Mouse (Mus musculus) liver, embryonic 11.5 days (tissue): ENCODE results near the gene Mkrn2. TPM values are rescaled to one million over a fixed set of nuclear protein-coding genes. Genes with fewer than 3 reads are reported as not detected.
"Not testable (repeated sequence)": the region's sequence is repeated elsewhere in the genome, so short reads cannot be mapped to it uniquely, and the experiment has no call there.

ENCODE experiments used
- ATAC-seq: fragments of 200-750 bp; cut with Nextera tagmentation; replicated peaks from 2 replicates; pipeline ENCODE4 v1.8.0; 2017; ENCODE audit warnings: moderate number of reproducible peaks, mild to moderate bottlenecking, moderate TSS enrichment, moderate library complexity; ENCODE audit not compliant: low FRiP score
- DNase-seq: peaks from one replicate; pipeline ENCODE4 v3.0.0-alpha.2; 2017; ENCODE audit warnings: low spot score
- H3K27ac ChIP-seq: fragments of 300-500 bp; sonication (generic); 2 replicates; pipeline ENCODE4 v1.5.1; 2014; ENCODE audit warnings: mild to moderate bottlenecking, low read depth, low read length, control low read depth
- H3K27me3 ChIP-seq: fragments of 300-500 bp; sonication (generic); replicated peaks from 2 replicates; pipeline ENCODE4 v1.6.1; 2014; ENCODE audit warnings: low read length, mixed read lengths; ENCODE audit not compliant: control insufficient read depth, insufficient read depth
- H3K36me3 ChIP-seq: fragments of 300-500 bp; sonication (generic); 2 replicates; pipeline ENCODE4 v1.6.1; 2014; ENCODE audit warnings: mild to moderate bottlenecking, low read length, moderate library complexity, mixed read lengths; ENCODE audit not compliant: control insufficient read depth, insufficient read depth
- H3K4me1 ChIP-seq: fragments of 300-500 bp; sonication (generic); replicated peaks from 2 replicates; pipeline ENCODE4 v1.6.1; 2014; ENCODE audit warnings: low read length, mixed read lengths; ENCODE audit not compliant: control insufficient read depth, insufficient read depth
- H3K4me2 ChIP-seq: fragments of 300-500 bp; sonication (generic); 2 replicates; pipeline ENCODE4 v1.6.1; 2014; ENCODE audit warnings: mild to moderate bottlenecking, control low read depth, moderate library complexity
- H3K4me3 ChIP-seq: fragments of 300-500 bp; sonication (generic); 2 replicates; pipeline ENCODE4 v1.5.1; 2014; ENCODE audit warnings: low read depth, low read length, control low read depth
- H3K9ac ChIP-seq: fragments of 300-500 bp; sonication (generic); 2 replicates; pipeline ENCODE4 v1.6.1; 2014; ENCODE audit warnings: low read depth, low read length, control low read depth
- H3K9me3 ChIP-seq: fragments of 300-500 bp; sonication (generic); 2 replicates; pipeline ENCODE4 v1.6.1; 2016; ENCODE audit warnings: low read length, inconsistent platforms, mixed read lengths; ENCODE audit not compliant: control insufficient read depth
- WGBS: fragments of 180-500 bp; shearing (Covaris S2); extraction: QIAGEN DNeasy Blood & Tissue Kit; methylation state at CpG from one replicate; pipeline ENCODE4 v1.1.7; 2014; 5-methylcytosine and 5-hydroxymethylcytosine counted together
- polyA plus RNA-seq: library from polyadenylated mRNA; unstranded; fragments of >200 nt; fragmentation: Nextera tagmentation; extraction: Ambion mirVana; gene quantifications from 2 replicates; pipeline ENCODE4 v1.2.1, GENCODE M21; 2014

The Mkrn2 gene
- polyA plus RNA-seq, 1 experiment from 2014 or later, result 21.5 TPM

GRCm38 (mm10) chr6:115619818-115620217 is 18.1 kb downstream of the Mkrn2 start:
- no peaks in the 10 kb centered on the region for H3K9me3 ChIP-seq
- WGBS, result 68% methylated on average over 10 of the region's 10 CpGs
- DNase-seq (no peak), ATAC-seq (0 out of 2 replicates have a peak, but pooled peaks have one; percentile 17)
- no peaks in the 10 kb centered on the region for H3K27me3 ChIP-seq
- H3K4me3 ChIP-seq, result no peak overlapping the region
- H3K27ac ChIP-seq, result peak overlapping the region; percentile 21; the same call in 1 of the 2 replicates
- H3K4me2 ChIP-seq, result no peak overlapping the region; the same call in 1 of the 2 replicates
- peaks cover 59% of the 10 kb centered on the region for H3K36me3 ChIP-seq
- no peak overlapping the region for H3K9ac ChIP-seq
- H3K4me1 ChIP-seq, result no peaks in the 10 kb centered on the region

- no peak overlapping the region for H3K27ac ChIP-seq
- no peak overlapping the region for H3K4me2 ChIP-seq
- 83% methylated on average over 1 of the region's 1 CpGs for WGBS
- peaks cover 60% of the 10 kb centered on the region for H3K36me3 ChIP-seq
- no peak overlapping the region for H3K4me3 ChIP-seq
- no peak for DNase-seq
- no peak overlapping the region for H3K9ac ChIP-seq
- H3K9me3 ChIP-seq, result no peaks in the 10 kb centered on the region
- no peak for ATAC-seq
- H3K4me1 ChIP-seq, result no peaks in the 10 kb centered on the region
- H3K27me3 ChIP-seq, result no peaks in the 10 kb centered on the region
These were observed 19.2 kb downstream of the Mkrn2 start for GRCm38 (mm10) chr6:115620942-115621341.

DNA sequence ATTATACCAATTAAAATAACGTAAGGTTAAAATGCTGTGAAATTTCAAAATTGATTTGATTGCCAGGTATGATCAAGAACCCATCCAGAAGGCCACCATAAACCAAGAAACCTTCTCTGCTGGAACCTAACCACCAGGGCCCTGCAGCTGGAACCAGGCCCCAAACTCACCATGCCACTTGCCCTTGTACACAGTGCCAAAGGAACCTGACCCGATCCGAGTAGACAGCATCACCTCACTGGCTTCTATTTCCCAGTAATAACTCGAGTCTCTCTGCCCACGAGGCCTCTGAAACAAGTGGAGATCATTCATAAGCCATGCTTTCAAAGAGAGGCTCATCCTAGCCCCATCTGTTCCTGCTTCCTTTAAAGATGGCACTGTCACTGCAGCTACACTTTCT is 24.4 kb downstream of the Mkrn2 start:
- Histone ChIP-seq H3K4me2 (no peak overlapping the region), H3K9ac (no peak overlapping the region), H3K9me3 (no peaks in the 10 kb centered on the region), H3K27me3 (no peaks in the 10 kb centered on the region), H3K36me3 (peaks cover 44% of the 10 kb centered on the region), H3K4me3 (no peak overlapping the region), H3K4me1 (no peaks in the 10 kb centered on the region), H3K27ac (no peak overlapping the region)
- WGBS, result 91% methylated on average over 5 of the region's 5 CpGs
- DNase-seq (no peak), ATAC-seq (no peak)

GRCm38 (mm10) chr6:115631056-115631795 is 29.5 kb downstream of the Mkrn2 start:
- no peaks in the 10 kb centered on the region for H3K9me3 ChIP-seq
- no peak overlapping the region for H3K4me2 ChIP-seq
- H3K4me3 ChIP-seq, result no peak overlapping the region
- DNase-seq (no peak), ATAC-seq (no peak)
- peaks cover 28% of the 10 kb centered on the region for H3K36me3 ChIP-seq
- no peaks in the 10 kb centered on the region for H3K4me1 ChIP-seq
- no peak overlapping the region for H3K27ac ChIP-seq
- H3K27me3 ChIP-seq, result no peaks in the 10 kb centered on the region
- no peak overlapping the region for H3K9ac ChIP-seq
- WGBS, result 78% methylated on average over 3 of the region's 3 CpGs

- no peaks in the 10 kb centered on the region for H3K9me3 ChIP-seq
- no peak overlapping the region for H3K4me3 ChIP-seq
- peaks cover 29% of the 10 kb centered on the region for H3K36me3 ChIP-seq
- no peaks in the 10 kb centered on the region for H3K4me1 ChIP-seq
- no peak overlapping the region for H3K9ac ChIP-seq
- no peaks in the 10 kb centered on the region for H3K27me3 ChIP-seq
- no peak overlapping the region for H3K27ac ChIP-seq
- ATAC-seq, result no peak
- no peak for DNase-seq
- no peak overlapping the region for H3K4me2 ChIP-seq
- WGBS, result 90% methylated on average over 2 of the region's 2 CpGs
These were observed 32.3 kb downstream of the Mkrn2 start for GRCm38 (mm10) chr6:115634015-115634414.

GRCm38 (mm10) chr6:115638188-115638587 is 36.5 kb downstream of the Mkrn2 start:
- not testable (repeated sequence) for H3K27ac ChIP-seq, H3K4me1 ChIP-seq, DNase-seq, H3K27me3 ChIP-seq, H3K4me2 ChIP-seq, H3K4me3 ChIP-seq, ATAC-seq, H3K9ac ChIP-seq, H3K9me3 ChIP-seq
- WGBS, result 90% methylated on average over 7 of the region's 7 CpGs
- H3K36me3 ChIP-seq, result peaks cover 17% of the 10 kb centered on the region

DNA sequence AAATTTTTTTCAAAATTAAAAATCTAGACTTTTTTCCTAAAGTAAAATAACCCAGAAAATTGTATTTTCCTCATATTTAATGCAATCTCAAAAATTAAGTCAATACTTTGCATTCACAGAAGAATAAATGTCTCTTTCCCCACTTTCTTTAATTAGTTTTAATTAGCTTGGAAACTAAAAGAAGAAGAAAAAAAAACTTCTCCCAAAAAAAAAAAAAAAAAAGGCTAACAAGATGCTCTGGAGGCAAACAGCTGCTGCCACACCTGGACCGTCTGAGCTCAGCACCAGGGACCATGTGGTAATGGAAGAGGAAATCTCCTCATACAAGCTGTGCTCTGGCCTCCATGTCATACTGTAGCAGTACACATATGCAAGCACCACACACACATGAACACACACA is 41.6 kb downstream of the Mkrn2 start:
- no peak for ATAC-seq
- WGBS, result 79% methylated on average over 1 of the region's 1 CpGs

GRCm38 (mm10) chr6:115649792-115650365 is 48.2 kb downstream of the Mkrn2 start:
- Histone ChIP-seq H3K4me3 (no peak overlapping the region), H3K9me3 (no peaks in the 10 kb centered on the region), H3K27me3 (no peaks in the 10 kb centered on the region), H3K36me3 (no peaks in the 10 kb centered on the region), H3K4me1 (peaks cover 42% of the 10 kb centered on the region), H3K27ac (peak overlapping the region; percentile 78), H3K4me2 (peak overlapping the region; percentile 55), H3K9ac (no peak overlapping the region; the same call in 1 of the 2 replicates)
- DNase-seq (no peak), ATAC-seq (no peak)
- 46% methylated on average over 1 of the region's 1 CpGs for WGBS

More for the DNA sequence above, 41.6 kb downstream of the Mkrn2 start:
- H3K27me3 ChIP-seq, result no peaks in the 10 kb centered on the region
- DNase-seq, result no peak
- H3K36me3 ChIP-seq, result peaks cover 6% of the 10 kb centered on the region; the same call in 1 of the 2 replicates
- no peak overlapping the region for H3K9ac ChIP-seq
- peaks cover 4% of the 10 kb centered on the region for H3K4me1 ChIP-seq
- H3K9me3 ChIP-seq, result no peaks in the 10 kb centered on the region
- H3K27ac ChIP-seq, result no peak overlapping the region
- H3K4me2 ChIP-seq, result no peak overlapping the region
- H3K4me3 ChIP-seq, result no peak overlapping the region
